Mouse (Mus musculus) gastrocnemius, postnatal 14 days (tissue): Measurements from ENCODE around the gene Siah1b. TPM values are rescaled to one million over a fixed set of nuclear protein-coding genes. Genes with fewer than 3 reads are reported as not detected.

Source experiments
- DNase-seq: peaks from one replicate; pipeline ENCODE4 v3.0.0; 2021; ENCODE audit warnings: mixed read lengths
- intact Hi-C: fragments of 180-260 bp; cut with DNase I; formaldehyde crosslinking; loops from one replicate; pipeline ENCODE4 v1.15.1; 2025; ENCODE audit warnings: low total_unique reads
- long read RNA-seq, 2 experiments: library from polyadenylated mRNA; stranded (forward); transcript quantifications; one replicate each; pipeline ENCODE4 v2.0.0; 2021
- total RNA-seq, 2 experiments: library from RNA; stranded (reverse); gene quantifications; 2 replicates each; pipeline ENCODE4 v1.2.3; 2021

Gene Siah1b
- total RNA-seq = 1 to 10 TPM; 4.5 to 5.5 TPM
- long read RNA-seq, experiment 1, partial matches to known transcripts = 0 of 5 reads
- long read RNA-seq, experiment 1, other reads (novel, unspliced or antisense) = 1 of 5 reads
- long read RNA-seq, experiment 2, partial matches to known transcripts = 0 of 4 reads
- long read RNA-seq, experiment 2, other reads (novel, unspliced or antisense) = 0 of 4 reads

DNA sequence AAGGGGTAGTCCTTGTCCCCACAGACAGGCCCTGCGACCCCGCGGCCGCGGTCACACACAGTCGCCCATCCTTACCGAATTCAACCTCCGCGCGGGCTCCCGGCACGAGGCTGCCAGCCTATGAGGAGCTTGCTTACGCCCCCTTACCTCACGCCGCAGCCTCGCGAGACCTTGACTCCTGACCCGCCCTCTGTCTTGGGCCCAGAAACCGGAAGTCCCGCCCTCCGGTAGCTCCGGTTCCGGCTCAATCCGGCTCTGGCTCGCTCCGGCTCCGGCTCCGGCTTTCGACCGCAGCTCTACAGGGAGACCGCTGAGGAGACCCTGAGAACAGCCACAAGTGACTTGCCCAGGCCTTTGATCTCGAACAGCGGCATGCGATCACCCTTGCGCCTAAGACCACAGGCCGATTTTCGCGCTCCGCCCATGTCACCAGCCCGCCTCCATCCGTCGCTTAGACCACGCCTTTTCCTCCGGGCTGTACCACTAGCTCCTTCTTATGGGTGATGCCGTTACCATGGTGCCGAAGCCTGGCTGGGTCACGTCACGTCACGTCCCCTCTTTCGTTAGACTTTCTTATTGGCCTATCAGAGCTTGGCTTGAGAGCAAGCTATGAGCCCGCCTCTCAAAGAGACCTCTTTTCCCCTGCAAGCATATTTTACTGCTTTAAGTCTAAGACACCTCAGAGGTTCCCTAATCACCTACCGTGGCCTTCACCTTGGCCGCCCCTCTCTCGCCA is at the start of gene Siah1b:
Gene Siah1b (minus strand): TSS at position 454 of the 736 bp plus-strand sequence.
- intact Hi-C loops = no loop called here

DNA sequence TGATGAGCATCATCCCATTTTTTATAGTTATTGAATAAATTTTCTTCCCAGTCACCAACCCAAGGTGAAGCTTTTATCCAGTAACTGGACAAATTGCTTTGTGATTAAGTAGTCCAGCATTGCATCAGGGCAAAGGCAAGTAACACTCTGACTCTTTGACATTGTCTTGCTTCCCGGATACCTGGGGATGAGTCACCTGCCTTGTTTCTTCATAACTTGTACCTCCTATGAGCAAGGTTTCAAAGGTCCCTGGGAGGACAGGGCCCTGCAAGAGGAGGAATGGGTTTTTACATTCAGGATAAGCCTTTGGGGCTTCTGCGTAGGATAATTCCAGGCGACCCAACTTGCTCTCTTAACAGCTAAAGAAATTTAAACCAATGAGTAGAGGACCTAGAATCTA is 47.6 kb upstream of the Siah1b start:
- intact Hi-C loops = no loop called here
- DNase-seq = no peak

More for the DNA sequence above, at the start of gene Siah1b:
- DNase-seq = peak; percentile 92

DNA sequence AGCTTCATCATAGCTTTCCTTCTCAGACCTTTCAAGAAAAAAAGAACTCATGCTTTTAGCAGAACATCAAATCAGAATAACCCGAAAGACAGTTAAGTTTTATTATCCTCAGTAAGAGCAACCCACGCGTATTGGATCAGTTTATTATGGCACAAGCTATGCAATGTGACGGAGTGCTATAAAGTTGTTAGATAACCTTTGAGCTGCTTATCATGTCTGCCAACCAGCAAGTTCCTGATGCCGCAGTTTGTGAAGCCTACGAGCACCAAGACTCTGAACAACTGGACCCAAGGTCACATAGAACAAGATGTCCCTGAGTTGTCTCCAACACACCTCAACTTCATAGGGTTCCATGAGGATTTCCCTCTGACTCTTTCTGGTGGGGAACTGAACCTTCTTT is 37.5 kb upstream of the Siah1b start:
- intact Hi-C loops = no loop called here
- no peak for DNase-seq

GRCm38 (mm10) chrX:164111146-164111545 is 34.9 kb upstream of the Siah1b start:
- DNase-seq = no peak
- intact Hi-C loops = no loop called here

DNA sequence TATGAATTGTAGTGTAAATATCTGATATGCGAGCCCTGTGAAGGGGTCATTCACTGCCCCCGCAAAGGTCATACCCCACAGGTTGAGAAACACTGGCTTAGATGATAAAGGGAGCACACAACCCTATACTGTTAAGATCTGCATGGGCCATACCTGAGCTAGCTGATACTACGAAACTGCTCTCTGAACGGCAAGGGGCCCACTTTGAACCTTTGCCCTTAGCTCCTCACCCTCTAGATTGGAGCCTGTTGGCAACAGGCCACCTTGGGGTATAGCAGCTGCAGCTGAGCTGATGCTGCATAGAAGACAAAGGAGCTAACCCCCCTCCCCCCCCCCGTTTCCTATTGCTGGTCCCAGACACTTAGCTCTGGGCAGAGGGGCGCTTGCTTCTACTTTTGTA is 26.4 kb upstream of the Siah1b start:
- DNase-seq = no peak
- intact Hi-C loops = no loop called here

GRCm38 (mm10) chrX:164102198-164102597 is 25.9 kb upstream of the Siah1b start:
- no peak for DNase-seq
- intact Hi-C loops = no loop called here

DNA sequence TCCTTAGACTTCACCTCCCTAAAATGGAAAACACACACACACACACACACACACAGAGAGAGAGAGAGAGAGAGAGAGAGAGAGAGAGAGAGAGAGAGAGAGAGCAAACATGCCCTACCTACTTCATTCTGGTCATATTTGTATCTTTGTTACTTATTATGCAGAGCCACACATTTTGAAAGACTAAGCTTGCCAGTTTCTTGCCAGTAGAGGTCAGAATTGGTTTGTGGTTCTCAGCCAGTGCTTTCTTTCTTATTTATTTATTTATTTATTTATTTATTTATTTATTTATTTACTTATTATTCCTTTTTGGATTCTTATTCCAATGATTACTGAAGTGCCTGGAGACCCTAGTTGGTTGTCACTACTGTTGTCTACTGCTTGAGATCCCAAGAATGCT is 25.2 kb upstream of the Siah1b start:
- no peak for DNase-seq
- intact Hi-C loops = no loop called here

- intact Hi-C loops = no loop called here
- DNase-seq = no peak
Observed at GRCm38 (mm10) chrX:164095838-164096237, 19.5 kb upstream of the Siah1b start.

- no peak for DNase-seq
- intact Hi-C loops = no loop called here
Observed at GRCm38 (mm10) chrX:164093435-164093834, 17.1 kb upstream of the Siah1b start.

DNA sequence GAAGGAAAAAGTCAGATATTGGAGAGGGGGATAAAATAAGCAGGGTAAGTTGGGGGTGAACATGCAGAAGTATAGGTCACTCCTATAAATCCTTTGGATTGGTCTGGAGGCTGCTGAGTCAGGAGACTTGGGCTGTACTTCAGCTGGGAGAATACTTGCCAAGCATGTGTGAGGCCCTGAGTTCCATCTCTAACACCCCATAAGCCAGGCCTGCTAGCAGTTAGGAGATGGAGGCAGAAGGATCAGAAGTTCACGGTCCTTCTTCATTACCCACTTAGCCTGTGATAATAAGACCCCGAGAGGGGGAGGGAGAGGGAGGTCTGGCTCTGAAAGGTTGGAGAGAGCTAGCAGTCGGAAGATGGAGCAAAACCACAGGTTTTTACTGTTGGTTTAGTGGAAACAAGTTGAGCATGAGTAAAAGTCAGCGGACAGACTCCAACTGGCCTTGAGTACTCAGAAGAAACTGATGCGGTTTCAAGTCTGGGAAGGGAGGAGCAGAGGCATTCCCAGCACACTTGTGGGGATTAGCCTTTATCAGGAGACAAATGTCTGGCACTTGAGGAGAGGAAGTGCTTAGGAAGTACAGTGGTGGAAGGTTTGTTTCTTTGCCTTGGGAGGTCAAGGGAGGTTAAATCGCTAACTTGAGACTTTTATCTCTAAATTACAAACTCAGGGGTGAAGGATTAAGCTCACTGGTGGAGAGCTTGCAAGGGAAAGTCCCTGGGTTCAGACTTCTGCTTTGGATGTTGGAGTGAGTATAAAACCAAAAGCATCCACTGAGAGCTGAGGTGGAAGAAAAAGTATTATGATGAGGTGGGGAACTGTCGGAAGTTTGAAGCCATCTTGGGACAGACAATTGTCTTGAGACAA is 16.2 kb upstream of the Siah1b start:
- intact Hi-C loops = no loop called here
- no peak for DNase-seq

GRCm38 (mm10) chrX:164089916-164090315 is 13.6 kb upstream of the Siah1b start:
- intact Hi-C loops = no loop called here
- no peak for DNase-seq

DNA sequence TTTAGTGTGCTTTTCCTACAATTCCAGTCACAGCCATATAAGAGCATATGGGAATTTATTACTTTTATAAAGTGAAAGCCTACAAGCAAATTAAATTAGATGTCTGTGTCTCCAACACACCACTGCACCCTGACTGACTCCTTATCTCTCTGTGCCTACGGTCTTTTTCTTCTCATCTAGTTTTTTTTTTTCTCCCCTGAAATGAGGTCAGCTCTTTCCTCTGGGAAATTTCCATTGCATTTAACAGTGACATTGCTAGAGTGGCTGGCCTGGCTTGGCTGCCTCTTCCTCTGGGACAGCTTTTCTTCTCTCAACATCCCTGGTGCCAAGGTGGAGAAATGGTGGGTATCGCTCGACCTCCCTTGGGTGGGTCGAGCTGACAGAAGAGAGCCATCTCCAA is 12.3 kb upstream of the Siah1b start, which contains the start of gene Cltrn:
Gene Cltrn (plus strand): TSS at position 249 of the 400 bp plus-strand sequence.
- intact Hi-C loops = no loop called here
- no peak for DNase-seq

- DNase-seq = no peak
- intact Hi-C loops = no loop called here
Observed at GRCm38 (mm10) chrX:164082030-164082429, 5.7 kb upstream of the Siah1b start.

DNA sequence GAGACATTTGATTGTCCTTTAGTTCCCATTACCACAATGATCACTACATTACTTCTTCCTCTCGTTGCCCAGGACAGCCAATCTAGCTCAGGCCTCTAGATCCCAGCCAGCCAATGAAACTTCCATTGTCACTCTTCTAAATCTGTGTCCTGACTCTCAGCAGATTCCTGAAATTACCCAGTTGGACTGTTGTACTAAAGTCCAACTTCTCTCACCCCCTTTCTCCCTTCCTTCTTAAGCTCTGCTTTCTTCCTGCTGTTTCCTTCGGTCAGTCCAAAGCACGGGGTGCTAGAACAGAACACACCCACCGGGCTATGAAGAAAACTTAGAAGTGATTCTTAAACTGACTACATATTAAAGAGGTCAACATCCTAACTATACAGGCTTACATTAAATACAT is 7.3 kb downstream of the Siah1b start:
- intact Hi-C loops = no loop called here
- no peak for DNase-seq

- DNase-seq = peak; percentile 68
- intact Hi-C loops = no loop called here
Observed at GRCm38 (mm10) chrX:164066185-164066584, 10.1 kb downstream of the Siah1b start.

DNA sequence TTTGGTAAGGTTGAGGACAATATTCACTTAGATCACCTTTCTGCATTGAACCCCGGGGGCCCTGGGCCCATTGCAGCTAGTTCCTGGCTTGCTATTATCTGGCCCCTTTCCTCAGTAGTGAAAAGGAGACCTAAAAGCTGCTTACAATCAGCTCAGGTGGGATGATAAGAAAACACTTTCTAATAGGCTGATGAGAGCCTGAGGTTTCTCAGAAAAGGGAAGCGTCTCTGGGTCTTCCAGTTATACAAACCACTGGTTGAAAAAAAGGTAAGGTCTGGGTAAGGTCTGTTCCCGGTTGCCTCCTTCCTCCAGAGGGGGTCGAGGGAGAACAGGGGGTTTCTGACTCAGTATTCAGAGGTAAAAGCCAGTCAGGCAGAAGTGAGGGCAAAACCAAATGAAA is 17.2 kb downstream of the Siah1b start:
- intact Hi-C loops = no loop called here
- no peak for DNase-seq

DNA sequence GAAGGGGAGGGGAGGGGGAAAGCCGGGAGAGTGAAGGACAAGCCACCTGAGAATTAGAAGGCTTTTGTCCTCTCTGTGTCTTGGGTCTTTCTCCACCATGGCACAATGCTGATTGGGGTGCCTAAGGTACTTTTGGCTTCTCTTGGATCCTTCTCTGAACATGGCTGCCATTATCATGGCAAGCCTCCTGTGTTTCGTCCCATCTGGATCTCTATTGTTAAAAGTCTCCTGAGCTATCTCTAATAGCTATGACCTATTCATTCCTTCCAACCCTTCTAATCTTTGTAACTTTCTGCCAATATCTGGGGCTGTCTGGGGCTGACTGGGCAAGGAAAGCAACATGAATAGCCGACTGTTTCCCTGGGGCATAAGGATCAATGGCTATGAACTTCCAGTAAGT is 17.8 kb downstream of the Siah1b start:
- DNase-seq = no peak
- intact Hi-C loops = no loop called here

- no peak for DNase-seq
- intact Hi-C loops = no loop called here
Observed at GRCm38 (mm10) chrX:164055726-164056125, 20.6 kb downstream of the Siah1b start.

DNA sequence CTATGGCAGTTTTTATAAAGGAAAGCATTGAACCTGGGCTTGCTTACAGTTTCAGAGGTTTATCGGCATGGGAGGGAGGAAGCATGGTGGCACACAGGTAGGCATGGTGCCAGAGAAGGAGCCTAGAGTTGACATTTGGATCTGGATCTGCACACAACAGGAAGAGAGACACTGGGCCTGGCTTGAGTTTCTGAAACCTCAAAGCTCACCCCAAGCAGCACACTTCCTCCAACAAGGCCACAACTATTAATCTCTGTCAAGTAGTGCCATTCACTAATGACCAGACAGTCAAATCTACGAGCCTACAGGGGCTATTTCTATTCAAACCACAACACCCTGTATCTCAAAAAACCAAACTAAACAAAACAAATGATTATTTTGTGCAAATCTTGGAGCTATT is 29.6 kb downstream of the Siah1b start:
- intact Hi-C loops = no loop called here
- DNase-seq = no peak

DNA sequence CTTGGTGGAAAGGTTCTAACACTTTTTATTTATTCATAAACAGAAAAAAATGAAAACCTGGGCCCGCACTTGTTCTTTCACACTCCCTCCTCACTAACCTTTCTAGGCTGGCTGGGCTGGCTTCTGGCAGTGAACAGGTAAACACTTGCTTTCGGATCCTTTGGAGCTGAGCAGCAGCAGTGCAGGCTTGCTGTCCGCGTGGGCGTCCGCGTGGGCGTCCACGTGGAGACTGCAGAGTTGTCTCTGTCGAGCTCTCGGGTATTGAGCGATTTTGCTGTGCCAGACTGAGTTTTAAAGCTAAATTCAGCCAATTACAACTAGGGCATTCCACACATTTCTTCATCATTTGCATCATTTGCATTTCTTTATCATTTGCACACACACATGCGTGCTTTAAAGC is 34.2 kb downstream of the Siah1b start:
- no peak for DNase-seq
- intact Hi-C loops = no loop called here
